8 mouse cellular contexts compared by ENCODE assay signal in genomic region chr12:21472487-21472886, GRCm38 (mm10). TPM values are rescaled to one million over a fixed set of nuclear protein-coding genes. Genes with fewer than 3 reads are reported as not detected.
DNase-seq lines count a peak whose midpoint lies in the region; ATAC-seq and TF ChIP-seq lines count a peak whose summit lies in the region.
"Had no signal": no experiment of that assay in that cellular context is flagged by ENCODE, and none has a peak within 500 bp of the region (broad histone marks: within the 10 kb centered on the region; RNA-seq: fewer than 3 reads in every experiment).

No protein-coding gene starts in this region.

- DNase-seq in ovary, adult 18-20 months (ENCODE audit: low spot score): peak; percentile 18
- DNase-seq in ovary, postnatal 10 days (ENCODE audit: low spot score): no peak
- DNase-seq in cerebellum, adult 8-10 months: peak; percentile 95
- peak; percentile 54 for DNase-seq in limb, embryonic 14.5 days (ENCODE audit: low spot score)
- peak; percentile 22 for DNase-seq in right cerebral cortex, postnatal 4 days

- ATAC-seq in heart, embryonic 13.5 days (ENCODE audit: extremely low read depth, insufficient number of reproducible peaks, low FRiP score, low TSS enrichment): 0 out of 2 replicates have a peak, but pooled peaks have one; percentile 31
- ATAC-seq in limb, embryonic 14.5 days (ENCODE audit: low FRiP score, low read depth): peak; percentile 63
- ATAC-seq in forebrain, embryonic 12.5 days (ENCODE audit: low FRiP score): no peak

- H3K36me3 ChIP-seq in heart, embryonic 13.5 days: no peaks in the 10 kb centered on the region
- no peaks in the 10 kb centered on the region for H3K36me3 ChIP-seq in limb, embryonic 14.5 days (ENCODE audit: control insufficient read depth, insufficient read depth, low read length)
- no peaks in the 10 kb centered on the region for H3K36me3 ChIP-seq in forebrain, embryonic 12.5 days (replicated peaks)
- H3K36me3 ChIP-seq: embryonic facial prominence, embryonic 12.5 days had no signal

- 29% methylated on average over 4 of the region's 4 CpGs for WGBS in heart, embryonic 13.5 days
- 50% methylated on average over 4 of the region's 4 CpGs for WGBS in limb, embryonic 14.5 days
- WGBS in forebrain, embryonic 12.5 days: 74% methylated on average over 4 of the region's 4 CpGs

- no peaks in the 10 kb centered on the region for H3K9me3 ChIP-seq in heart, embryonic 13.5 days
- no peaks in the 10 kb centered on the region for H3K9me3 ChIP-seq in limb, embryonic 14.5 days (ENCODE audit: control insufficient read depth, low read length)
- no peaks in the 10 kb centered on the region for H3K9me3 ChIP-seq in forebrain, embryonic 12.5 days
- H3K9me3 ChIP-seq: embryonic facial prominence, embryonic 12.5 days had no signal

- no peaks in the 10 kb centered on the region for H3K27me3 ChIP-seq in heart, embryonic 13.5 days (replicated peaks)
- no peaks in the 10 kb centered on the region for H3K27me3 ChIP-seq in limb, embryonic 14.5 days (ENCODE audit: control insufficient read depth, insufficient read depth, low read length)
- no peaks in the 10 kb centered on the region for H3K27me3 ChIP-seq in forebrain, embryonic 12.5 days
- H3K27me3 ChIP-seq: embryonic facial prominence, embryonic 12.5 days had no signal

- no peak overlapping the region for H3K4me3 ChIP-seq in heart, embryonic 13.5 days
- H3K4me3 ChIP-seq in limb, embryonic 14.5 days (replicated peaks; ENCODE audit: low read length): no peak overlapping the region
- H3K4me3 ChIP-seq in forebrain, embryonic 12.5 days (replicated peaks): no peak overlapping the region
- H3K4me3 ChIP-seq: embryonic facial prominence, embryonic 12.5 days had no signal

- H3K9ac ChIP-seq in heart, embryonic 13.5 days: no peak overlapping the region
- H3K9ac ChIP-seq in limb, embryonic 14.5 days (ENCODE audit: low read depth, low read length, severe bottlenecking): no peak overlapping the region
- no peak overlapping the region for H3K9ac ChIP-seq in forebrain, embryonic 12.5 days
- H3K9ac ChIP-seq: embryonic facial prominence, embryonic 12.5 days had no signal

- peak overlapping the region; percentile 56; the same call in 1 of the 2 replicates for H3K27ac ChIP-seq in heart, embryonic 13.5 days (replicated peaks)
- H3K27ac ChIP-seq in limb, embryonic 14.5 days (replicated peaks; ENCODE audit: low read depth, low read length): no peak overlapping the region
- no peak overlapping the region for H3K27ac ChIP-seq in forebrain, embryonic 12.5 days
- H3K27ac ChIP-seq: embryonic facial prominence, embryonic 12.5 days had no signal

- TF ChIP-seq POLR2A in limb, embryonic 14.5 days (IDR thresholded peaks at IDR 0.05; ENCODE audit: borderline replicate concordance, extremely low read depth, insufficient read depth, insufficient read length): no peak

- no peak overlapping the region for H3K4me2 ChIP-seq in heart, embryonic 13.5 days
- H3K4me2 ChIP-seq in limb, embryonic 14.5 days (replicated peaks; ENCODE audit: low read depth, low read length, severe bottlenecking): no peak overlapping the region
- H3K4me2 ChIP-seq in forebrain, embryonic 12.5 days: no peak overlapping the region
- H3K4me2 ChIP-seq: embryonic facial prominence, embryonic 12.5 days had no signal

- H3K4me1 ChIP-seq in heart, embryonic 13.5 days: peaks cover 11% of the 10 kb centered on the region
- no peaks in the 10 kb centered on the region for H3K4me1 ChIP-seq in limb, embryonic 14.5 days (ENCODE audit: control insufficient read depth, insufficient read depth, low read length)
- no peaks in the 10 kb centered on the region for H3K4me1 ChIP-seq in forebrain, embryonic 12.5 days
- H3K4me1 ChIP-seq: embryonic facial prominence, embryonic 12.5 days had no signal

RNA-seq across cellular contexts. Expression of gene Ywhaq, which starts 55.0 kb away (rescaled TPM):
- 438 and 453 TPM in 2 replicates for polyA plus RNA-seq in heart, embryonic 13.5 days (2015; fragmentation: Nextera tagmentation; extraction: Ambion mirVana)
- 218 and 251 TPM in 2 replicates for polyA plus RNA-seq in limb, embryonic 14.5 days (2012; rRNA removed)
- polyA plus RNA-seq in limb, embryonic 14.5 days (2014; fragmentation: Nextera tagmentation; extraction: Ambion mirVana): 588 and 626 TPM in 2 replicates
- polyA plus RNA-seq in forebrain, embryonic 12.5 days (2016; fragmentation: Nextera tagmentation; extraction: Ambion mirVana): 1,153 and 1,229 TPM in 2 replicates
